Mouse (Mus musculus): ENCODE data around the gene Caln1.

GRCm38 (mm10) chr5:130584042-130584441, 214.8 kb downstream of the Caln1 start:
- TF ChIP-seq CTCF (IDR thresholded peaks at IDR 0.05; ENCODE audit: low read depth) (no peak), EP300 (IDR thresholded peaks at IDR 0.05; ENCODE audit: low read depth) (no peak)

Data from liver, embryonic 14.5 days (tissue).